Mouse (Mus musculus): ENCODE results near the gene Elf4.

- no peak for TF ChIP-seq CTCF (IDR thresholded peaks at IDR 0.05; ENCODE audit: borderline replicate concordance, insufficient read depth, low read length)
- TF ChIP-seq POLR2A (IDR thresholded peaks at IDR 0.05; ENCODE audit: low read depth, low read length): no peak
Measured at GRCm38 (mm10) chrX:48412629-48413028, 50.3 kb downstream of the Elf4 start.

Data from embryonic fibroblast, embryonic 13.5 days (primary cell).